Mouse (Mus musculus) liver, postnatal 0 days (tissue): Measurements from ENCODE around the gene Mocs1. TPM values are rescaled to one million over a fixed set of nuclear protein-coding genes. Genes with fewer than 3 reads are reported as not detected.

Source experiments
- ATAC-seq: fragments of 200-750 bp; cut with Nextera tagmentation; 2 replicates; pipeline ENCODE4 v1.8.0; 2017; ENCODE audit warnings: mild to moderate bottlenecking, moderate library complexity
- DNase-seq: peaks from one replicate; pipeline ENCODE4 v3.0.0-alpha.2; 2016
- H3K27ac ChIP-seq: fragments of 300-500 bp; sonication (generic); 2 replicates; pipeline ENCODE4 v1.5.1; 2014; ENCODE audit warnings: antibody characterized with exemption, moderate library complexity, mild to moderate bottlenecking, low read depth
- H3K27me3 ChIP-seq: fragments of 300-500 bp; sonication (generic); 2 replicates; pipeline ENCODE4 v1.6.1; 2014; ENCODE audit warnings: low read length, control low read depth, mixed read lengths; ENCODE audit not compliant: insufficient read depth
- H3K36me3 ChIP-seq: fragments of 300-500 bp; sonication (generic); replicated peaks from 2 replicates; pipeline ENCODE4 v1.6.1; 2014; ENCODE audit warnings: mild to moderate bottlenecking, control low read depth, low read length, moderate library complexity, mixed read lengths; ENCODE audit not compliant: insufficient read depth
- H3K4me1 ChIP-seq: fragments of 300-500 bp; sonication (generic); 2 replicates; pipeline ENCODE4 v1.6.1; 2014; ENCODE audit warnings: antibody characterized with exemption, mild to moderate bottlenecking, control low read depth; ENCODE audit not compliant: insufficient read depth
- H3K4me2 ChIP-seq: fragments of 300-500 bp; sonication (generic); 2 replicates; pipeline ENCODE4 v1.6.1; 2014; ENCODE audit warnings: low read depth, mild to moderate bottlenecking, low read length, moderate library complexity, mixed read lengths
- H3K4me3 ChIP-seq: fragments of 300-500 bp; sonication (generic); 2 replicates; pipeline ENCODE4 v1.5.1; 2014; ENCODE audit warnings: low read depth, low read length
- H3K9ac ChIP-seq: fragments of 300-500 bp; sonication (generic); replicated peaks from 2 replicates; pipeline ENCODE4 v1.6.1; 2014; ENCODE audit warnings: mild to moderate bottlenecking, moderate library complexity
- H3K9me3 ChIP-seq: fragments of 300-500 bp; sonication (generic); 2 replicates; pipeline ENCODE4 v1.6.1; 2016; ENCODE audit warnings: mild to moderate bottlenecking, control low read depth, low read length, mixed read lengths
- CTCF ChIP-seq: sonication (generic); IDR thresholded peaks from 2 replicates; pipeline ENCODE4 v1.5.1; 2016; ENCODE audit warnings: antibody characterized with exemption, low read depth
- EP300 ChIP-seq: IDR thresholded peaks from 2 replicates; pipeline ENCODE4 v1.6.1; 2016; ENCODE audit warnings: antibody characterized with exemption, low read depth, mild to moderate bottlenecking
- WGBS: fragments of 180-500 bp; shearing (Covaris S2); extraction: QIAGEN DNeasy Blood & Tissue Kit; methylation state at CpG from one replicate; pipeline ENCODE4 v1.1.7; 2014; ENCODE audit not compliant: insufficient replicate concordance; 5-methylcytosine and 5-hydroxymethylcytosine counted together
- polyA plus RNA-seq: library from polyadenylated mRNA; unstranded; fragments of >200 nt; fragmentation: Nextera tagmentation; extraction: Ambion mirVana; gene quantifications from 2 replicates; pipeline ENCODE4 v1.2.1, GENCODE M21; 2015

Gene Mocs1
- polyA plus RNA-seq, 1 experiment from 2014 or later, result 8.8 TPM

DNA sequence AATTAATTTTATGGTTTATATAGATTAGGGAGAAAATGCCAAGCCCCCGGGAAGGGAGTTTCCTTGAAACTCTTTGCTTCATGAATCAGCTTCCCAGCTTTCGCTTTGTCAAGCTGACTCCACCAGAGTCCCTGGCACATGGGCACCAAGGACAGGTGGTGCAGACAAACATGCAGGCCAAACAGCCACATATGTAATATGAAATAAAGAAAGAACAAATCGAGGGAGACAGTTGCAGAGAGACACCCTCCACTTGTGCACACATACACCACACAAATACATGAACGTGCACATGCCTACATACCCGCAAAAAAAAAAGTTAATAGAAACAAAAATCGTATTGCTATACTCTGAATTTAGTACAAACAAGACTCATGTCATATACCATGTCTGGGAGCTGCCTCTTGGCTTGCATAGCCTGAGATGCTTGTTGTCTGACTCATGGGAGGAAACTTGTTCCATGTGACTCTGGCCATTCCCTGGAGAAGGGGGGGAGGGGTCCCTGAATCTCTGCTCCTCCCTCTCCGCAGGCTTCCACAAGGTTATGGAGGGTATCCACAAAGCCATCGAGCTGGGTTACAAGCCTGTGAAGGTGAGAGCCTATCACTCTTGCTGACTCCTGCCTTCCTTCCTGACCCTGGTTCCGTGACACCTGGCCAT, 20.5 kb downstream of the Mocs1 start:
- DNase-seq, result no peak
- Histone ChIP-seq H3K9me3 (no peaks in the 10 kb centered on the region), H3K27me3 (no peaks in the 10 kb centered on the region), H3K36me3 (peaks cover 46% of the 10 kb centered on the region), H3K9ac (no peak overlapping the region), H3K4me2 (no peak overlapping the region), H3K4me3 (no peak overlapping the region), H3K27ac (no peak overlapping the region), H3K4me1 (no peaks in the 10 kb centered on the region)
- ATAC-seq, result no peak
- TF ChIP-seq EP300, result no peak
- TF ChIP-seq CTCF, result no peak
- 82% methylated on average over 8 of the region's 9 CpGs for WGBS

- no peak overlapping the region for H3K4me2 ChIP-seq
- H3K27ac ChIP-seq, result no peak overlapping the region
- DNase-seq (no peak), ATAC-seq (no peak)
- WGBS, result 87% methylated on average over 8 of the region's 8 CpGs
- no peaks in the 10 kb centered on the region for H3K4me1 ChIP-seq
- TF ChIP-seq EP300 (no peak), CTCF (no peak)
- H3K9ac ChIP-seq, result no peak overlapping the region
- H3K9me3 ChIP-seq, result no peaks in the 10 kb centered on the region
- H3K4me3 ChIP-seq, result no peak overlapping the region
- H3K36me3 ChIP-seq, result peaks cover 51% of the 10 kb centered on the region
- H3K27me3 ChIP-seq, result no peaks in the 10 kb centered on the region
Observed at GRCm38 (mm10) chr17:49449230-49449608, 21.1 kb downstream of the Mocs1 start.

- H3K27ac ChIP-seq, result no peak overlapping the region
- no peak for DNase-seq
- no peak for TF ChIP-seq EP300
- TF ChIP-seq CTCF, result no peak
- H3K4me1 ChIP-seq, result no peaks in the 10 kb centered on the region
- H3K36me3 ChIP-seq, result peaks cover 65% of the 10 kb centered on the region
- no peaks in the 10 kb centered on the region for H3K27me3 ChIP-seq
- no peaks in the 10 kb centered on the region for H3K9me3 ChIP-seq
- H3K9ac ChIP-seq, result no peak overlapping the region
- no peak for ATAC-seq
- no peak overlapping the region for H3K4me2 ChIP-seq
- H3K4me3 ChIP-seq, result no peak overlapping the region
- WGBS, result 77% methylated on average over 6 of the region's 6 CpGs
Observed at GRCm38 (mm10) chr17:49450922-49451321, 22.8 kb downstream of the Mocs1 start.

DNA sequence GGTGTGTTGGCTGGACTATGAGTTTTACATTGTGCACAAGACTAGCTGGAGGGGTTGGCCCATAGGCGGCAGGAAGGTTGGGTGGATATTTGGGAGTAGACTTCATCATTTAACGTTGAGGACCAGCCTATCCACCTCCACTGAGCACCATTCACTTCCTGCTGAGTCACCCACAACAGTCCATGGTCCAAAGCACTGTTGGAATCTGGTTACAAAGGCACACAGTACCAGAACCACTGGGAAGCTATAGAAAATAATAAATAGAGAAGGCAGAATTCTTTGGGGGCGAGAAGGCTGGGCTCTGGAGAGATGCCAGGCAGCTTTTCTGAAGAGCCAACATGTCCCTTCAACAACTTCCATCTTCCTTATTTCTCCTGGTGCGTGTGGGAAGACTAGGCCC, 28.2 kb downstream of the Mocs1 start:
- H3K4me2 ChIP-seq, result no peak overlapping the region

GRCm38 (mm10) chr17:49457833-49458232, 29.7 kb downstream of the Mocs1 start:
- Histone ChIP-seq H3K4me1 (peaks cover 6% of the 10 kb centered on the region), H3K4me2 (no peak overlapping the region), H3K9ac (no peak overlapping the region), H3K9me3 (no peaks in the 10 kb centered on the region), H3K4me3 (no peak overlapping the region), H3K27me3 (no peaks in the 10 kb centered on the region), H3K36me3 (peaks cover 27% of the 10 kb centered on the region), H3K27ac (peak overlapping the region; percentile 31; the same call in 1 of the 2 replicates)
- peak; percentile 87 for TF ChIP-seq EP300
- TF ChIP-seq CTCF, result no peak
- DNase-seq, result no peak
- whole genome bisulfite sequencing, result 63% methylated on average over 3 of the region's 3 CpGs
- ATAC-seq, result peak; percentile 73

More for the DNA sequence above, 28.2 kb downstream of the Mocs1 start:
- Histone ChIP-seq H3K4me1 (peaks cover 6% of the 10 kb centered on the region), H3K4me3 (no peak overlapping the region), H3K9me3 (no peaks in the 10 kb centered on the region), H3K27me3 (no peaks in the 10 kb centered on the region), H3K36me3 (peaks cover 41% of the 10 kb centered on the region), H3K9ac (no peak overlapping the region), H3K27ac (no peak overlapping the region)
- TF ChIP-seq EP300 (no peak), CTCF (no peak)
- 73% methylated on average over 4 of the region's 4 CpGs for WGBS
- DNase-seq (no peak), ATAC-seq (peak; percentile 3; the same call in 1 of the 2 replicates)

DNA sequence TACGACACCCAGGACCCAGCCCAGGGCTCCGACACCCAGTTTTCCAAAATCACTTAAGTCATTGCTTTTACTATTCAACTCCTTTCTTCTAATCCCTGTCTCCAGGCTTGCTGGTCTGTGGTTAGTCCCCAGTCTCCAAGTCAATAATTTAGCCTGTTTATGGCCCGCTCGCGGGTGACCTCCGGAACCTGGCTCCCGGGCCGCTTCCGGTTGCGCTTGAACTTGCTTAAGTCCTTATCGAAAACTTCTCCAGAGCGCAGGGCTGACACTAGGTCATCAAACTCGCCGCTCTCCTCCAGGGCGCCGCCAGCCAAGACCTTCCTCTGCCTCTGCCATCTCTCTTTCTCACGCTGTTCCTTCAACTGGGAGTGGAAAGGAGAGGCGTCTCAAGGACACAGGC, 30.2 kb downstream of the Mocs1 start:
- ATAC-seq (no peak), DNase-seq (no peak)
- Histone ChIP-seq H3K9me3 (no peaks in the 10 kb centered on the region), H3K36me3 (peaks cover 26% of the 10 kb centered on the region), H3K4me2 (no peak overlapping the region), H3K4me3 (no peak overlapping the region), H3K4me1 (peaks cover 6% of the 10 kb centered on the region), H3K27ac (no peak overlapping the region), H3K9ac (no peak overlapping the region), H3K27me3 (no peaks in the 10 kb centered on the region)
- TF ChIP-seq EP300, result no peak
- no peak for TF ChIP-seq CTCF
- 86% methylated on average over 18 of the region's 18 CpGs for WGBS
